Mouse (Mus musculus) heart, adult 8-10 months (tissue): ENCODE results near the gene Acot8. TPM values are rescaled to one million over a fixed set of nuclear protein-coding genes. Genes with fewer than 3 reads are reported as not detected.
A peak's percentile ranks its signal among the peaks of the same experiment; 100 is the strongest.
"Not testable (repeated sequence)": the region's sequence is repeated elsewhere in the genome, so short reads cannot be mapped to it uniquely, and the experiment has no call there.

Source experiments
- DNase-seq: peaks from one replicate; pipeline ENCODE4 v3.0.0; 2022; ENCODE audit warnings: low spot score
- total RNA-seq, 4 experiments: library from RNA; stranded (reverse); gene quantifications; 2 replicates each; pipeline ENCODE4 v1.2.4; 2022

Acot8 gene
- total RNA-seq, 4 experiments from 2014 or later, result 12.3 to 13.3 (median 12.6) TPM

GRCm38 (mm10) chr2:164813557-164813956 is 8.9 kb upstream of the Acot8 start:
- no peak for DNase-seq

GRCm38 (mm10) chr2:164806614-164807013 is 1.9 kb upstream of the Acot8 start:
- DNase-seq, result no peak

- DNase-seq, result no peak
Measured at GRCm38 (mm10) chr2:164805332-164805718, 643 bp upstream of the Acot8 start.

- DNase-seq, result no peak
Measured at GRCm38 (mm10) chr2:164803921-164804313, 765 bp downstream of the Acot8 start.

GRCm38 (mm10) chr2:164803201-164803920 is 1.3 kb downstream of the Acot8 start:
- DNase-seq, result no peak

- no peak for DNase-seq
Measured at GRCm38 (mm10) chr2:164800252-164801004, 4.3 kb downstream of the Acot8 start.

GRCm38 (mm10) chr2:164798554-164798953 is 6.1 kb downstream of the Acot8 start:
- DNase-seq, result not testable (repeated sequence)

- DNase-seq, result no peak
Measured at GRCm38 (mm10) chr2:164795868-164796267, 8.8 kb downstream of the Acot8 start.

GRCm38 (mm10) chr2:164794293-164794692 is 10.4 kb downstream of the Acot8 start:
- peak; percentile 82 for DNase-seq

GRCm38 (mm10) chr2:164793772-164794171 is 10.9 kb downstream of the Acot8 start:
- DNase-seq, result no peak

GRCm38 (mm10) chr2:164793236-164793635 is 11.4 kb downstream of the Acot8 start:
- peak; percentile 45 for DNase-seq

- no peak for DNase-seq
Measured at GRCm38 (mm10) chr2:164792400-164793190, 12.1 kb downstream of the Acot8 start.

GRCm38 (mm10) chr2:164791841-164792261 is 12.8 kb downstream of the Acot8 start:
- no peak for DNase-seq

- no peak for DNase-seq
Measured at GRCm38 (mm10) chr2:164790451-164790850, 14.2 kb downstream of the Acot8 start.

- DNase-seq, result no peak
Measured at GRCm38 (mm10) chr2:164788411-164788810, 16.3 kb downstream of the Acot8 start.

- DNase-seq, result no peak
Measured at GRCm38 (mm10) chr2:164787779-164788178, 16.9 kb downstream of the Acot8 start.

GRCm38 (mm10) chr2:164787032-164787431 is 17.6 kb downstream of the Acot8 start:
- no peak for DNase-seq

GRCm38 (mm10) chr2:164786388-164786885 is 18.2 kb downstream of the Acot8 start:
- peak; percentile 31 for DNase-seq

GRCm38 (mm10) chr2:164785481-164786387 is 18.9 kb downstream of the Acot8 start, which contains the start of gene Snx21:
Gene Snx21, plus strand, starts transcription at chr2:164785823.
- DNase-seq, result peak; percentile 89

- DNase-seq, result no peak
Measured at GRCm38 (mm10) chr2:164784869-164785420, 19.7 kb downstream of the Acot8 start.
